Mouse (Mus musculus) adrenal gland, adult 18-20 months (tissue): ENCODE measurements at regions not wholly inside any gene's neighbourhood (a gene's known extent, or its start where the extent isn't known, plus 50 kb on each side); places are given as distances from the start of the nearest gene placed in this dataset.

ENCODE experiments used
- DNase-seq, 2 experiments: peaks; one replicate each; pipeline ENCODE4 v3.0.0; 2021 to 2022; ENCODE audit warnings: low spot score in 2 of 2

DNA sequence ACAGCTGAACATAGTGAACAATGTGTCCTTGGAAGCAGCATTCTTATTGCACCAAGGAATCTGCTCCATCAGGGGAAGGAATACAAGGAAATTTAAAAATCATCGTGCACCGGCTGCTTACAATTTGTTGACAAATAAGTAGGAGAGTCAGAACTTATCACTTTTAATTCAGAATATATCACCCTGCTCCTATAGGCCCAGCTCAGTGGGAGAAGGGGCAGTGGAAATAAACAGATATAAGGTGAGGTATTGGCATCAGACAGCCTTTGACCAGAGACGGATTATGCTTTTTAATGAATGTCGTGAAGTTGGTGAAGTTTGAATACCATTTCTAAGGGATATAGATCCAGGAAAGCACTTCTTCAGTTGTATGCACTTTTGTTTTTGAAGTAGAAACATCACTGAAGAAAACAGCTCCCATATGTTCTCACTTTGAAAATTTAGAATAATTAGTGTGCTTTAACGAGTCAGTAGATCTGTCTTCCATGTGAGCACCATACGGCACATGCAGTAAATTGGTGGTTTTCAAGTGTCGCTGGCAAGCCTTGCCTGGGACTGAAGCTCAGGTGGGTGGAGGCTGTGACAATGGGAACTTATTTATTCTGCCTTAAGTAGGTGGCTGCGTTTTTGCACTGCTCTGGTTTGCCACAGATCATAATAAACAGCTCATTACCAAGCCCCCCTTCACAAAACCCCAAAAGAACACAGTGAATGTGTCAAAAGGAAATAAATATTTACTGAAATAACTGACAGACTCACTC, 176.1 kb upstream of the Clnk start:
- DNase-seq = no peak

GRCm38 (mm10) chr5:39050512-39050911, 173.9 kb upstream of the Clnk start:
- DNase-seq = no peak

DNA sequence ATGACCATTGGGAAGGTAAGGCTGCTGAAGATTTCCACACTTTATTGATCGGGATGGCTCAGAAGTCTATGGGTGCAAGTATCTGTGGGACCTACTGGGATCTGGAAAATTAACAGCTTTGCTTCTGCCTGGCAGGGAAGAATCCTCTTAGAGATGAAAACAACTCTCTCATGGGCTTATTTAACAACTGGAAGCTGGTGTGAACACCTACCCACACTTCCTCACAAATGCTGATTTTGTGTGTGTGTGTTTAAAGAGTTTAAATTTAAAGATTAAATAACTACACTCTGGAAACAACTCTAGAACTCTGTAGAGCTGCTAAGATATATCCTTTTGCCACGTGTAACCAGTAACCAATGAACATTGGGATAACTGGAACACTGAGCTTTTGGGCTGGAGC, 172.5 kb upstream of the Clnk start:
- DNase-seq = no peak

- DNase-seq = no peak
Measured at GRCm38 (mm10) chr5:39040467-39040866, 163.9 kb upstream of the Clnk start.

DNA sequence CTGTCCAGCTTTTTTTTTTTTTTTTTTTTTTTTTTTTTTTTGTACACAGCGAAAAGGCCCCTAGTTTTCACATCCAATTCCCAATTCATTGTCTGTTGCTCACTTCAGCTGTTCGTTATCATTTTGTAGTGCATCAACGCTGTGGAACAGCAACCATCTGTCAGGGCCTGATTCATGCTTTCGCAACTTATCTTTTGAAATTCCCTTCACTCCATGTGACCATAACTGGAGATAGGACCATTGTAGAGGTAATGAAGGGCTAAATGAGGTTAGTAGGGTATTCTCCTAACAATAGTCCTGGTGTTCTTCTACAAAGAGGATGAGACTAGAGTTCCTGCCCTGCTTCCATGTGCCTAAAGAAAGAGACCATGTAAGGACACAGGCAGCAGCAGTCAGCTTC, 146.6 kb upstream of the Clnk start:
- no peak for DNase-seq

GRCm38 (mm10) chr5:39000643-39001042, 124.0 kb upstream of the Clnk start:
- no peak for DNase-seq

DNA sequence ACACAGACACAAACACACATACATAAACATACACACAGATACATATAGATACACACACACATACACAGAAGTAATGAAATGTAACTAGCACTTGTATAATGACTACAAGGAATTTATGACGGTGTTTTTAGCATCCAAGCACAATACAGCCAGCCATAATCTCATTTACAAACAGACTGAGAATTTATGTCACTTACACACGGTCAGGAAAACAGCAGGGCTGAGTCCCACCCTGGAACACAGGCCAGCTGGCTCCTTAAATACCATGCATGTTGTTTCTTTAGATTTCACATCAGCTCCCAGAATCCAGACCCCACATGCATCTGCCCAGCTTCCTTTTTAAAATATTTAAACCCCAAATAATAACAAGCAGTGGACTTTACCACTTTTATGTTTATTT, 123.1 kb upstream of the Clnk start:
- no peak for DNase-seq

GRCm38 (mm10) chr5:38972397-38973159, 96.0 kb upstream of the Clnk start:
- no peak for DNase-seq

- no peak for DNase-seq
Measured at GRCm38 (mm10) chr5:38970497-38970896, 93.9 kb upstream of the Clnk start.

DNA sequence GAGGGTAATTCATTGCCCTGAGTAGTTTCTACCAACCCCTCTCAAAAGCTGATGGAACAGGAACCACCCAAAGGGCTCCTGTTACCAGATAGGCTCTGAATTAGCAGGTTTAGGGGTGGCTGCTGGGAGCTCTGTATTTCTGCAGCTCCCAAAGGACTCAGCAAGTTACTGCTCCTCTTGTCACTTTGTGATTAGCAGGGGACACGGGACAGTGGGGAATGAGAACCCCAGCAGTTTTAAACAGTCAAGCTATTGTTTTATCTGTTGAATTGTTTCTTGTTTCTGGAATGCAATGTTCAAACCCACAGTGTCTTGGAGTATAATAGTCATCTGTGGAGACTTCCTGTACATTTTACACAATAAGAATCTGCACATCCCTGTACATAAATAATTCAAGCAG, 90.4 kb upstream of the Clnk start:
- DNase-seq = no peak

- DNase-seq = no peak
Measured at GRCm38 (mm10) chr5:38964445-38964844, 87.8 kb upstream of the Clnk start.

DNA sequence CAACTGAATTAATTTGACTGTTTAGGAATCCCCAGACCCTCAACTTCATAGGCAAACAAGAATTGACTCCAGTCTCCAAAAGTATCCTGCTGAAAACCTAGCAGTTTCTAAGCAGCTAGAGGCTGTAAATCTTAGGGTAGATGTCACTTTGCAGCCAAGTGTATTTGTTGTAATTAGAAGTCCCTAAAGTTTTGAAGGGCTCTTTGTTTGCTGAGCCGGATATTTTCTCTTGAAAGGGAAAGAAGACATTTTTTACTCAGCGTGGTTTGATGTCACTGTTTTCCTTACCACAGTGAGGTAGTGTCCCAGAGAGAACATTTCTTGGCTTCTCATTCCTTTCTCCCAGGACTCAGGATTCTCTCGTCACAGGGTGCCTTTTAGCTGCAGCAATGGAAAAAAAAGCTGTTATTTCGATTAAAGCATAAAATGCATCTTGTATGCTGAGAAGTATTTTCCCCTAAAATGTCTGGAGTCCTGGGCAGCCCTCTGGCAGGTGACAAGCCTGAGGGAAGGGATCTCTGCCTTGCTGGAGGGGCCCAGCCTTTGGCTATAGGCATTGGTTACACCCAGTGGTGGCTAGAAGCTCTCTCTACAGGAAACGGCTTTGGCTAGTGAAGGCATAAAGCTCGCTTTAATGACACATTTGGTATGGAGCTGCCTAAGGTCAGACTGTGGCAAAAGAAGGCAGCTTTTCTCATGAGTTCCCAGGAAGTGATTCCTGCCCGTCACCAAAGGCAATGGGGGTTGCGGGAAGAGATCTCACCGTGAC, 74.1 kb upstream of the Clnk start:
- no peak for DNase-seq

DNA sequence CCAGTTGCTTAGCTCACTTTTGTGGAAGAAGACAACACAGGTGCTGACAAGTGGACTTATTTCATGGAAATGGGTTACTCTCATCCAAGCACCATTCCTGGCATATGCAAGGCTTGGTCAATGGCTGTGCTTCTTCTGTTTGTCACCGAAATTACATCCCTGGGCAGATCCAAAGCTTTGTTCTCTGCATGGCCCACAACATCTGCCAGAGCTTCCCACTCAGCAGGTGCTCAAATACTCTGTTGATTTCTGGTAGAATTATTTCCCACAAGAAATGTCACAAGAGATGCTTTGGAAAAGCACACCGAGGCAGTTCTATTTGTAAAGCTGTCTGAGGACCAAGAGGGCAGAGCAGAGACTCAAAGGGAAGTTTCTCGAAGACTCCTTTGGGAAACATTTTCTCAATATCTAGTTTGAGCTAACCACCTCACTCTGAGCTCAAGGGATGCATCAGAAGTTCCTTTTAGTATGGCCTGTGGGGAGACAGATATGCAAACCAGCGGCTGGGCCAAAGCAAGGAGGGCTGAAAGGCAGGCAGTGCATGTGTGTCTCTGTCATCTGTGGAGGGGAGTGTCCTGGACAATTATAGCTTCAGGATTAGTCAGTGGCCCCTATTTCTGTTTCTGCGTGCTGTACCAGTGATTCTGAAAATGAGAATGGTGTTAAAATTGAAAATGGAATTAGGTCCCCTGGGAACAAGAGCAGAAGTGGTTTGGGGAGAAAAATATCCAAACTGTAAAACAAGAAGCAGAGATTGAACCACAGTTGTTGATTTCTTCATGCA, 69.5 kb upstream of the Clnk start:
- DNase-seq = no peak

GRCm38 (mm10) chr5:38932382-38933079, 55.9 kb upstream of the Clnk start:
- no peak for DNase-seq

DNA sequence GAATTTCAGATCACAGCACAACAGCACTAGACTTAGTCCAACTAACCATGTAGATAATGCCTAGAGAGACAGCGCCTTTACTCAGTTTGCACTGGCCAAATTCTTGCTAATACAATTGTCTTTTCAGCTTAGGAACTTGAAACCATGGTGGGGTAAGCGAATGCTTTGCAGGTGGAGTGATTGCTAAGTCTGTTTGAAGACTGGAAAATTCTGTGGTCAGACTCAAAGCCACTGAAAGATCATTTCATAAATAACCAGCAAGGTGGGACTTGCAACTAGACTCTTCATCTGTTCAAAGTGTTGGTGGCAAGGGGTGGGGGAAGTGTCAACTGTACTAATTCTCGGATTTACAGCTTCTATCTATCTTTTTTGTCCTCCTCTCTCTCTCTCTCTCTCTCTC, 50.4 kb upstream of the Clnk start:
- no peak for DNase-seq
